Mouse (Mus musculus): ENCODE measurements at regions not wholly inside any gene's neighbourhood (a gene's known extent, or its start where the extent isn't known, plus 50 kb on each side); places are given as distances from the start of the nearest gene placed in this dataset.
"Not testable (repeated sequence)": the region's sequence is repeated elsewhere in the genome, so short reads cannot be mapped to it uniquely, and the experiment has no call there.

DNA sequence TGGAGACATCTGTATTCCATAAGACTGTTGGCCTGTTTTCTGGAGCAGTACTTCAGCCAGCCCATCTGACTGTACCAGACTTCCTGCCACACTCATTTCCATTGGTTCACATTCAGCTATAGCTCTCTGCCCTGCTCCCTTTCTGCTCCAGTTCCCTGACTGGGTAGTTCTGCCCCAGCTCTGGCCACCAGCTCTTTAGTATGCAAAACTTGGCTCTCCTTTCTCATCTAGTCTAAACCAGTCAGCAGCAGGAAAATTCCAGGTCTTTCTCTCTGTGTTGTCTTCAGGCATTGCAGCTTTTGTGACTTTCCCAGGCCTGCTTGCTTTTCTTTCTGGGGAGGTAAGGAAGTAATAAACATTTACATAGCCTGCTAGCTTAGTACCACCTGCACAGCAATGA lies 363.5 kb upstream of the Agtr1b start:
- Histone ChIP-seq H3K27me3 (replicated peaks; ENCODE audit: control insufficient read depth, insufficient read depth, low read length) (no peaks in the 10 kb centered on the region), H3K9me3 (ENCODE audit: control insufficient read depth, low read length) (no peaks in the 10 kb centered on the region), H3K4me3 (ENCODE audit: low read length) (no peak overlapping the region), H3K36me3 (ENCODE audit: control insufficient read depth, insufficient read depth, low read length) (no peaks in the 10 kb centered on the region), H3K27ac (ENCODE audit: low read depth, low read length) (no peak overlapping the region), H3K9ac (ENCODE audit: low read depth, low read length) (no peak overlapping the region), H3K4me1 (ENCODE audit: control insufficient read depth, insufficient read depth, low read depth, low read length) (no peaks in the 10 kb centered on the region), H3K4me2 (ENCODE audit: low read length) (no peak overlapping the region)
- ATAC-seq, result peak; percentile 63; the same call in 1 of the 2 replicates

GRCm38 (mm10) chr3:20729776-20730175 lies 362.8 kb upstream of the Agtr1b start:
- not testable (repeated sequence) for H3K36me3 ChIP-seq (ENCODE audit: control insufficient read depth, insufficient read depth, low read length); H3K27ac ChIP-seq (ENCODE audit: low read depth, low read length); ATAC-seq; H3K4me2 ChIP-seq (ENCODE audit: low read length); H3K4me1 ChIP-seq (ENCODE audit: control insufficient read depth, insufficient read depth, low read depth, low read length); H3K27me3 ChIP-seq (replicated peaks; ENCODE audit: control insufficient read depth, insufficient read depth, low read length); H3K9me3 ChIP-seq (ENCODE audit: control insufficient read depth, low read length); H3K9ac ChIP-seq (ENCODE audit: low read depth, low read length); H3K4me3 ChIP-seq (ENCODE audit: low read length)

GRCm38 (mm10) chr3:20714671-20715070 lies 347.7 kb upstream of the Agtr1b start:
- no peaks in the 10 kb centered on the region; the same call in 1 of the 2 replicates for H3K9me3 ChIP-seq (ENCODE audit: control insufficient read depth, low read length)
- H3K9ac ChIP-seq (ENCODE audit: low read depth, low read length), result no peak overlapping the region
- whole genome bisulfite sequencing, result 48% methylated on average over 1 of the region's 1 CpGs
- H3K27me3 ChIP-seq (replicated peaks; ENCODE audit: control insufficient read depth, insufficient read depth, low read length), result no peaks in the 10 kb centered on the region
- ATAC-seq, result no peak
- H3K4me2 ChIP-seq (ENCODE audit: low read length), result no peak overlapping the region
- no peak overlapping the region for H3K4me3 ChIP-seq (ENCODE audit: low read length)
- no peak overlapping the region for H3K27ac ChIP-seq (ENCODE audit: low read depth, low read length)
- H3K36me3 ChIP-seq (ENCODE audit: control insufficient read depth, insufficient read depth, low read length), result no peaks in the 10 kb centered on the region
- H3K4me1 ChIP-seq (ENCODE audit: control insufficient read depth, insufficient read depth, low read depth, low read length), result no peaks in the 10 kb centered on the region

GRCm38 (mm10) chr3:20709661-20710060 lies 342.7 kb upstream of the Agtr1b start:
- 67% methylated on average over 2 of the region's 2 CpGs for WGBS
- H3K36me3 ChIP-seq (ENCODE audit: control insufficient read depth, insufficient read depth, low read length), result no peaks in the 10 kb centered on the region
- no peaks in the 10 kb centered on the region for H3K4me1 ChIP-seq (ENCODE audit: control insufficient read depth, insufficient read depth, low read depth, low read length)
- no peaks in the 10 kb centered on the region for H3K9me3 ChIP-seq (ENCODE audit: control insufficient read depth, low read length)
- no peak for ATAC-seq
- no peak overlapping the region for H3K27ac ChIP-seq (ENCODE audit: low read depth, low read length)
- no peak overlapping the region for H3K4me3 ChIP-seq (ENCODE audit: low read length)
- no peak overlapping the region for H3K9ac ChIP-seq (ENCODE audit: low read depth, low read length)
- H3K4me2 ChIP-seq (ENCODE audit: low read length), result no peak overlapping the region
- H3K27me3 ChIP-seq (replicated peaks; ENCODE audit: control insufficient read depth, insufficient read depth, low read length), result no peaks in the 10 kb centered on the region

- Histone ChIP-seq H3K27ac (ENCODE audit: low read depth, low read length) (no peak overlapping the region), H3K4me2 (ENCODE audit: low read length) (no peak overlapping the region), H3K9me3 (ENCODE audit: control insufficient read depth, low read length) (no peaks in the 10 kb centered on the region), H3K9ac (ENCODE audit: low read depth, low read length) (no peak overlapping the region), H3K4me1 (ENCODE audit: control insufficient read depth, insufficient read depth, low read depth, low read length) (no peaks in the 10 kb centered on the region), H3K4me3 (ENCODE audit: low read length) (no peak overlapping the region), H3K27me3 (replicated peaks; ENCODE audit: control insufficient read depth, insufficient read depth, low read length) (no peaks in the 10 kb centered on the region), H3K36me3 (ENCODE audit: control insufficient read depth, insufficient read depth, low read length) (no peaks in the 10 kb centered on the region)
- WGBS, result 87% methylated on average over 2 of the region's 2 CpGs
- ATAC-seq, result no peak
Observed at GRCm38 (mm10) chr3:20695322-20695859, 328.4 kb upstream of the Agtr1b start.

DNA sequence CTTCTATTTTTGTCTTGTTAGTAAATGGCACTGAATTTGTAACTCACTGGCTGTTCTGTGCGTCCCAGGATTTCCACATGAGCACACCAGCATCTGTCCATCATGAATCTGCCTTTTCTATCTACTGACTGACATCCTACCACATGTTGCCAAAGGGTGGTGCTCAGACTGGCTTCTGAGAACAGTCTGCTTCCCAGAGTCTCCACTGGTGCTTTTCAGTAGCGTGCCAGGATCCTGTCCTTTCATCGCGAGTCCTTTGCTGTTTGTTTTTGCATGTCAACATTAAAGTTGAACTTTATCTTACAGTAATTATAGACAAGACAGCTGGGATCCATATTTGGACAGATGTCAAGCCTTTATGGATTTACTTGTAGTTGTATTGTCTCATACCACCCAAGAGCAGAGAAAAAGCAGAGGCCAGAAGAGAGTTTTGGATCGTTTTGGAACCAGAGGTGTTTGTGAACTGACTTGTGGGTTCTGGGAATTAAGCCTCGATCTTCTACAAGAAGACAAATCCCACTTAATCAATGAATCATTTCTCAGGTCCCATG lies 314.0 kb upstream of the Agtr1b start:
- Histone ChIP-seq H3K9me3 (ENCODE audit: control insufficient read depth, low read length) (no peaks in the 10 kb centered on the region), H3K9ac (ENCODE audit: low read depth, low read length) (no peak overlapping the region), H3K4me1 (ENCODE audit: control insufficient read depth, insufficient read depth, low read depth, low read length) (no peaks in the 10 kb centered on the region), H3K27ac (ENCODE audit: low read depth, low read length) (no peak overlapping the region), H3K4me2 (ENCODE audit: low read length) (no peak overlapping the region), H3K4me3 (ENCODE audit: low read length) (no peak overlapping the region), H3K36me3 (ENCODE audit: control insufficient read depth, insufficient read depth, low read length) (no peaks in the 10 kb centered on the region), H3K27me3 (replicated peaks; ENCODE audit: control insufficient read depth, insufficient read depth, low read length) (no peaks in the 10 kb centered on the region)
- 75% methylated on average over 6 of the region's 6 CpGs for WGBS
- ATAC-seq, result no peak

- Histone ChIP-seq H3K36me3 (ENCODE audit: control insufficient read depth, insufficient read depth, low read length) (no peaks in the 10 kb centered on the region), H3K27me3 (replicated peaks; ENCODE audit: control insufficient read depth, insufficient read depth, low read length) (no peaks in the 10 kb centered on the region), H3K9ac (ENCODE audit: low read depth, low read length) (no peak overlapping the region), H3K9me3 (ENCODE audit: control insufficient read depth, low read length) (no peaks in the 10 kb centered on the region), H3K4me1 (ENCODE audit: control insufficient read depth, insufficient read depth, low read depth, low read length) (no peaks in the 10 kb centered on the region), H3K4me3 (ENCODE audit: low read length) (no peak overlapping the region), H3K4me2 (ENCODE audit: low read length) (no peak overlapping the region), H3K27ac (ENCODE audit: low read depth, low read length) (no peak overlapping the region)
- ATAC-seq, result peak; percentile 85
- WGBS, result 35% methylated on average over 1 of the region's 1 CpGs
Observed at GRCm38 (mm10) chr3:20661883-20662282, 294.9 kb upstream of the Agtr1b start.

DNA sequence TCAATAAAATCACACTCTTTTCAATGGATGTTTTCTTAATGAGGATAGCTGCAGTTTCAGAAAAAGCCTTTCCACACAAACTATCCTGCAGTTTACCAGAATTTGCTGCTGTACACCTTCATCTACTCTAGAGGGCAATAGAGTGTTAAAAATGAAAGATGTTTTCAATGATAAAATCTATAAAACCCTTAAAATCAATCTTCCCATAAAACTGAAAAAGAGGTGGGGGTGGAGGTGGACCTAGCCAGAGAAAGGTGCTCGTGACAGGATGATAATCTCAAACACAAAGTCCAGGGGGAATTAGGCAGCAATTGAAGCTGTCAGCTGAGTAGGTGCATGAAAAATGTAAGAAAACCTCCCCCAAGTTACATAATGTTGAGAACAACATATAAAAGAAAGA lies 288.4 kb upstream of the Agtr1b start:
- Histone ChIP-seq H3K9ac (ENCODE audit: low read depth, low read length) (no peak overlapping the region), H3K27me3 (replicated peaks; ENCODE audit: control insufficient read depth, insufficient read depth, low read length) (no peaks in the 10 kb centered on the region), H3K27ac (ENCODE audit: low read depth, low read length) (no peak overlapping the region), H3K4me2 (ENCODE audit: low read length) (no peak overlapping the region), H3K4me1 (ENCODE audit: control insufficient read depth, insufficient read depth, low read depth, low read length) (no peaks in the 10 kb centered on the region; the same call in 1 of the 2 replicates), H3K4me3 (ENCODE audit: low read length) (no peak overlapping the region), H3K36me3 (ENCODE audit: control insufficient read depth, insufficient read depth, low read length) (no peaks in the 10 kb centered on the region), H3K9me3 (ENCODE audit: control insufficient read depth, low read length) (no peaks in the 10 kb centered on the region)
- peak; percentile 48; the same call in 1 of the 2 replicates for ATAC-seq
- WGBS, result 0% methylated on average over 1 of the region's 1 CpGs
